Mouse (Mus musculus) central nervous system, embryonic 11.5 days (tissue): Measurements from ENCODE around the gene Slc5a4a. TPM values are rescaled to one million over a fixed set of nuclear protein-coding genes. Genes with fewer than 3 reads are reported as not detected.

Source experiments
- polyA plus RNA-seq: library from polyadenylated mRNA; depleted of rRNA; stranded (reverse); fragments of >200 nt; gene quantifications from 2 replicates; pipeline ENCODE4 v1.2.3, GENCODE M21; 2012; rRNA removed

Gene Slc5a4a
- 0.02 and 0.04 TPM in 2 replicates for polyA plus RNA-seq

GRCm38 (mm10) chr10:76147278-76147677 is at the start of gene Slc5a4a:
Slc5a4a (plus strand) TSS chr10:76147451.

DNA sequence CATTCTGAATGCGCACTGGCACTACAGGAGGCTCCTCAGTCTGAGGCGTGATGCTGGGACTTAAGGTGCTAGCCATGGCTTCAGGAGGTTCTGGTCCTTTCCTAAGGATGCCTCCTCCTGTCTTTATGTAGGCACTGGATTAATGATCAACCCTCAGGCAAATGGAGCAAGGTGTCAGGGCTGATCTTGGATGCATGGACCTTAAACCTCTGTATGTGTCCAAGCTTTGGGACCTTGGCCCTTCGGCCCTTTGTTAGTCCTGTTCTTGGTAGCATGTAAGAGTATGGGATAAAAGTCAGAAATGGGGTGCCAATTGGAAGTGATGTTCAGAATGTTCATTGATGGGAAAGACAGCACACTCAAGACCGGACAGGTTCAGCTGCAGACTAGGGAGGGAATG is 36.4 kb upstream of the Slc5a4a start, which contains the start of gene Slc5a4b:
Slc5a4b (minus strand) TSS at position 101 of the 400 bp plus-strand sequence.

DNA sequence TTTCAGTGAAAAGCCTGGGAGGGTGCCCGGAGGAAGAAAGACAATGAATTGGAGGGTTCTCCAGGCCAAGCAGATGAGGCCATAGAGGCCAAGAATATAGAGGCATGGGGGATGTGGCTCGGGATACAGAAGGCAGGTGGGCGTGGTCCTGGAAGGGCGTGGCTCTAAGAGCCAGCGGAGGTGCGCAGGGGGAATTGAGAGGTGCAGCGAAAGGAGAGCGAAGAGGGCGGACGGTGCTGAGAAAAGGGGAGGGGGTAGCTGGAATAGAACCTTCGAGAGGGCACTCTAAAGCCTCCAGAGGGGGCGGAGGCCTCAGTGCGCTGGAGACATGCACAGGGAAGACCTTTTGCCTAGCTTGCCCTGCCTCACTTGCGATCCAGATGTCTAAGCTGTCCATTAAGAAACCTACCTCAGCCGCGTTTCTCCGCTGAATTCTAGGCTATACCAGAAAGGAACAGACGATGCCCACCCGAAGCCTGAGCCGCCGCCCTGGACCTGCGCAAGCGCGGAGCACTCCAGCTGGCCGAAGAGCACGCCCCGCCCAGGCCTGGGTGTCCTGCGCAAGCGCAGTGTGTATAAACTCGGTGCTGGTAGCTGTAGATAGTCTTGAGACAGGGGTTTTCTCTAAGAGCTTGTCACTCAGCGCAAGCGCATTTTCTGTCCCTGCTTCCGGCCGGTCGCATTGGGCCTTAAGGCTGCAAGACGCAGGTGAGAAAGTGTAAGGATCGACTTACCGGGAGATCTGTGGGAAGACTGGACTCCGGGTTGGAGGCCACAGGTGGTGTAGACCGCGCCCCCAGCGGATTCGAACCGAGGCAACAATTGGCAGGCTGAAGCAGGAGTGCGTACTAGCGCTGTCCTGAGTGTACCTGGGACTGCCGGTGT is 90.3 kb downstream of the Slc5a4a start, which contains the start of gene Prmt2:
Prmt2 (minus strand) TSS at position 525 of the 885 bp plus-strand sequence.

Other genes with a start within 250 kb of the Slc5a4a start
- gene Smarcb1, start 225.8 kb upstream of the Slc5a4a start, polyA plus RNA-seq, result 136 TPM in 2 replicates
- 14.2 and 18.3 TPM in 2 replicates for gene Chchd10, start 214.3 kb upstream of the Slc5a4a start, polyA plus RNA-seq
- gene Mmp11, start 211.0 kb upstream of the Slc5a4a start, polyA plus RNA-seq, result 36.9 and 51.5 TPM in 2 replicates
- gene Gm867, start 206.8 kb upstream of the Slc5a4a start, polyA plus RNA-seq, result 0.59 and 1.6 TPM in 2 replicates
- not detected in 2 replicates for gene Vpreb3, start 204.4 kb upstream of the Slc5a4a start, polyA plus RNA-seq
- 0.05 and 0.11 TPM in 2 replicates for gene Gm5134, start 192.9 kb upstream of the Slc5a4a start, polyA plus RNA-seq
- gene Zfp280b, start 114.8 kb upstream of the Slc5a4a start, polyA plus RNA-seq, result 17.7 and 20.8 TPM in 2 replicates
- not detected in 2 replicates for gene Slc5a4b, start 36.5 kb upstream of the Slc5a4a start, polyA plus RNA-seq
- 79.5 and 102 TPM in 2 replicates for gene Prmt2, start 90.4 kb downstream of the Slc5a4a start, polyA plus RNA-seq
- gene S100b, start 106.4 kb downstream of the Slc5a4a start, polyA plus RNA-seq, result 0.29 and 0.58 TPM in 2 replicates
- gene Dip2a, start 197.8 kb downstream of the Slc5a4a start, polyA plus RNA-seq, result 22.3 and 31.7 TPM in 2 replicates